Mouse (Mus musculus) hindlimb bud, embryonic 11.5 days (tissue): ENCODE measurements around the gene Rrn3.
"Not testable (repeated sequence)": the region's sequence is repeated elsewhere in the genome, so short reads cannot be mapped to it uniquely, and the experiment has no call there.

Experiments
- DNase-seq: peaks from one replicate; pipeline ENCODE4 v3.0.0-alpha.2; 2012; ENCODE audit warnings: low read depth, low spot score; ENCODE audit errors: extremely low spot score

The Rrn3 gene

DNA sequence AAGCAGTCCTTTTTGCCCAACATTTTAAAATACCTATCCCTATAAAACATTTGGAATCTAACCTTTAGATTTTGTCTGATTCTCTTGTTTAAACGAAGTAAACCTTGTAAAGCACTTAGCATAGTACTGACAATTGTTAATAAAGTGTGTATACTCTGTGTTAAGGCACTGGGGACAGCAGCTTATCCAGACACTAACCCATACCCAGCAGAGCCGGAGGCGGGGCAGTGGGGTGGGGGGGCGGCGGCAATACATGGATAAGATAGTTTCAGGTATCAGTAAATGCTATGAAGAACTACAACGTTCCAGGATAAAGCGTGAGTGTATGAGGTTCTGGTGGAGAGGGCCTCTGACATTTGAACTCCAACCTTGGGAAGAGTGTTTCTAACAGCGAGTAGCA, 708 bp downstream of the Rrn3 start:
- DNase-seq, result no peak

DNA sequence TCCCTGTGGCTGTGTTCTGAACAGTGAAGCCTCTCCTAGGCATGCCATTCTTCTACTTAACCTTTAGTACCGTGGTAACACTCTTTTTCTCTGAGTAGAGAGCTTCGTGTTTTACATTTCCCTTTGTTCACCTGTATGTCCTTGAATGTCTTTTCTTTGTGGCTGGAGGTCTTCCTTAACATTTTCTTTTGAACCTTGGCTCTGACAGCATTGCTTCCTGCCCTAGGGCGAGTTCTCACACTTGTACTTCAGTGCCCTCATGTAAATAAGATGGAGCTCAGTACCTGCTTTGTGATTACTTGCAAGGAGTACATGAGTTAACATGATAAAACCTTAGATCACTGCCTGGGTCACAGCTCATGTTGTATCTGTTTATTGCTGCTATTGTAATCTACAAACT, 5.4 kb downstream of the Rrn3 start:
- no peak for DNase-seq

DNA sequence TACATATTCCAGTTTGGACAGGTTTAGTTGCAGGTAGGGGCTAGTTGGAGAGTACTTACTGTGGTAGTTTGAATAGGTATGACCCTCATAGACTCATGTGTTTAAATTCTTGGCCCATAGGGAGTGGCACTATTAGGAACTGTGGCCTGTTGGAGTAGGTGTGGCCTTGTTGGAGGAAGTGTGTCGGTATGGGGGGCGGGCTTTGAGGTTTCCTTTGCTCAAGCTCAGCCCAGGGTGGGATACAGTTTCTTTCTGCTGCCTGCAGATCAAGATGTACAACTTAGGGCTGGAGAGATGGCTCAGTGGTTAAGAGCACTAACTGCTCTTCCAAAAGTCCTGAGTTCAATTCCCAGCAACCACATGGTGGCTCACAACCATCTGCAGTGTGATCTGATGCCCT, 12.9 kb downstream of the Rrn3 start:
- not testable (repeated sequence) for DNase-seq

DNA sequence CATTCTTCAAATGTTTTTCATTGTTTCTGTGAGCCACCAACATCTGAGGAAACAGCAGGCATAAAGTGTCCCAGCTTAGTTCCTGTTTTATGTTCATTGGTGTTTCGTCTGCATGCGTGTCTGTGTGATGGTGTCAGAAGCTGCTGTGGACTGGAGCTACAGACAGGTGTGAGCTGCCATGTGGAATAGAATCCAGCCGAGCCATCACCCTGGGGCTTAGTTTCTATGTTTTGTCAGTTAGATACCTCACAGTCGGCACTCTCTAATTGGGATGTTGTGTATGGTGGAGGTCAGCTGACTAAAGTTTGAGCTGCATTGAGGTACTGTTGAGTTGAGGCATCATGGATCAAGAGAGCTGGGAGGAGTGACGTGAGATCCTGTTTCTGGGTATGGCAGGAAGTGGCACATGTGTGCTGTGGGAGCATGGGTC, 16.3 kb downstream of the Rrn3 start:
- no peak for DNase-seq

DNA sequence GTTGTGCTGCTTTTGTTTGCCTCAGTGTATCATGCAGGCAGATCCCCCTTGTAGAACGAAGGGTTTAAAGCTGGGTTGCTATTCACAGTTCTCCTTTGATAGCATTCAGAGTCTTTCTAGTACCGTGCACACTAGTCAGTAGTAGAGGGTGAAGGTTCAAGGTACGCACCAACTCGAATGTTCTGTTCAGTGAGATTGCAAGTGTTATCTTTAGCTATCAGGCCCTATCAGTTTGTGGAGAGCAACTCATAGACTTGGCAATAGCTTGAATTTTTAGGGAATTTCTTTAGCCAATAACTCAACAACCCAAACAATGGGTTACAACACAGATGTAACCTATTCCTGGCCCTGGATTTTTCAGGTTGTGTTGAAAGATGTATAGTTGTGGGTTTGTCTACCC, 20.7 kb downstream of the Rrn3 start:
- DNase-seq, result no peak

DNA sequence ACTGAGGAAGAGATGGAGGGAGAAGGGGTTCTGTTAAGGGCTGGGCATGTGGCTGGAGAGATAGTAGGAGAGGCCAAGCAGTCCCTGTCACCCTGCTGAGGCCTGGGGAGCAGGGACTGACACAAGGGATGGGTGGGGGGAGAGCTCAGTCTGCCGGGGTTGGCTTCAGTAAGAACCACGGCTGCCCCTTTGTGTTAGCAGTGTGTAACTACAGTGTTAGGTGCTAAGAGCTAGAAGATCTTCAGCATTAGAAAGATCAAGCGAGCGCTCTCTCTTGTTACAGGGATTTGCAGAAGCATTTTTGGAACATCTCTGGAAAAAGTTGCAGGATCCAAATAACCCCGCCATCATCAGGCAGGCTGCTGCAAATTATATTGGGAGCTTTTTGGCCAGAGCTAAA, 24.2 kb downstream of the Rrn3 start:
- no peak for DNase-seq

DNA sequence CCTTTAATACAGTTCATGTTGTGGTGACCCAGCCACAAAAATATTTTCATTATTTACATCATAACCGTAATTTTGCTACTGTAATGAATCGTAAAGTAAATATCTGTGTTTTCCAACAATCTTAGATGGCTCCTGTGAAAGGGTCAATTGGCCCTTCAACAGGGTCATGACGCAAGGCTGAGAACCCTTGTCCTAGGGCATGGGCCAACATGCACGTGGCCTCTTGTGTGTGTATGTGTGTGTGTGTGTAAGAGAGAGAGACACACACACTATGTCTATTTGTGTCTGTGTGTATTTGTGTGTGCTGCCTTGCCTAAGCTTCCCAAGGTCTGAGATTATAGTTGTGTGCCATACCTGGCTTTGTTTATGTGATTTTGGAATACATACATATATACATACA, 27.1 kb downstream of the Rrn3 start:
- no peak for DNase-seq

DNA sequence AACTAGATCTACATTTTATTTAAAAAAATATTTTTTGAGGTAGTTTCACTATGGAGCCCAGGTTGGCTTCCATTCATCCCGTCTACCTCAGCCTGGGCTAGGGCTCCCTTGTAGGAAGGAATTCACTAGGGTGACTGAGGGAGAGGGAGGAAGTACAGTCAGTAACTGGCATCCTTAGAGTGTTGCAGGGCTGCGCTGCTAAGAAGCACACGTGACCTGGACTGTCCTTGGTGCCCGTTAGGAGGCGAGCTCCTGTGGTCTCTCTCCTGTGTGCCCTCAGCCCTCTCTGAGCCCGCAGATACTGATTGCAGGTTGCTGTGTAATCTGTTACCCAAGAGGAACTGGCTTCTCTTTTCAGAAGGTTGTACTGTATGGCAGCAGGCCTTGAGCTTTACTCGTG, 27.9 kb downstream of the Rrn3 start:
- no peak for DNase-seq

DNA sequence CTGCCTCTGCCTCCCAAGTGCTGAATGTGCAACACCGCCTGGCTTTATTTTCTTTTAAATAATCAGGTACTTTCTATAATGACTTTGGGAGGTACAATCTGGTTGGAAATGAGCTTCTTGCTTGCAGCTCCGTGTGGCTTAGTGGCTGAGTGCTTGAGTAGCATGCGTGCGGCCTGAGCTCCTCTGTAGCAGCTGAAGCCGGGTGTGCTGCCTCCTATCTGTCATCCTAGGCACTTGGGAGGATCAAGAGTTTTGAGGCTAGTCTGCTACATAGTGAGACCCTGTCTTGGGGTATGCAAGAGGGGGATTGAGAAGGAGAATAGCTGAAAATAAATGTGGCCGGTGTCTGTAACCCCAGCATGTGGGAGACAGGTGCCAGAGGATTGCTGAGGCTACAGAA, 31.6 kb downstream of the Rrn3 start:
- no peak for DNase-seq

DNA sequence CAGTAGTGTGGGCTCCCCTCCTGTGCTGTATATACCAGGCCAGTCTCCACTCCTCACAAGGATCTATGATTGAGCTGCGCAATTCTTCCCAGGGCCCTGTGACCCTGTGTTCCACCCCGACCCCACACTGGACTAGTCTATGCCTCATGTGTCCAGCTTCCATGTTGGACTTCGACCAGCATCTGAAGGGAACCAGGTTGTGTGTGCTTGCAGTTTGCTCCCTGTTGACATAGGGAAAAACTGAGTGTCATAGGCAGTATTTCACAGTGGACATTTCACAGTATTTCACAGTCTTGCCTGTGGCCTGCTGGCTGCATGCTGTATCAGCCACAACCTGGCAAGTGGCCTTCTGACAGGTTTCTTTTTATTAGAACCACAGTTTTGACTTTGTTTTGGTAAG, 32.7 kb downstream of the Rrn3 start:
- DNase-seq, result no peak

DNA sequence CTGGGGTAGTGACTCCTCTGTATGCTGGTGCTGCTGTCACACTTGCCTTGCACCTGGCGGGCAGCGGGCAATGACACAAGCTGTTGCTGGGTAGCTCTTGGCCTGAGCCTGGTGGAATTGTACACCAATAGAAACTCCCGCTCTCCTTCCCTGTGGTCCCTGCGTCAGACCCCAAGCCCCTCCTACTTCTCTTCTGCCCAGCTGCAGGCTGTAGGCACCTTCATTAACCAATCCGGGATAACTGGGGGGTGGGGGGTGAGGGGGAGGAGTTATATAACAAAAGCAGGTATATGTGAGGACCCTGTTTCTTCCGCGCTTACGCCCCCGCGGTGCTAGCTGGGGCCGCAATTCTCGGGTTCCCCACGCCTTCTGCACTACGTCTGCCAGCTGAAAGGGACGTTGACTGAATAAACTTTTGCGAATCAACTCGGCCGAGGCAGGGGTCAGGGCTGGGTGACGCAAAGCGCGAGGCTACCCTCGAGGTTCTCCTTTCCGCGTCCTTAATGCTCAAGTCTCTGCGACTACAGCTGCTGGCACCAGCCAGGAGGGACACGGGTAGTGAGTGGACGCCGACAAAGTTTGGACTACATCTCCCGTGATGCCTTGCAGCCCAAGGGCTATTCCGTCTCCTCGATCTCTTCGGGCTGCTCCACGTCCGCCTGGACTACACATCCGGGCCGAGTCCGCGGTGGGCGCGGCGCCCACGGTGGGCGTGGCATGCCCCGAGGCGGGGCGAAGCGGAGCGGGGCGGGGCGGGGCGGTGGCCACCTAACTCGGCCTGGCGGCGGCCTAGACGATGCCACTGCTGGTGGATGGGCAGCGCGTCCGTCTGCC, 38.3 kb downstream of the Rrn3 start, which contains the start of gene Ntan1:
Gene Ntan1, plus strand, starts transcription at position 286 of the 834 bp plus-strand sequence.
- DNase-seq, result peak; percentile 85

DNA sequence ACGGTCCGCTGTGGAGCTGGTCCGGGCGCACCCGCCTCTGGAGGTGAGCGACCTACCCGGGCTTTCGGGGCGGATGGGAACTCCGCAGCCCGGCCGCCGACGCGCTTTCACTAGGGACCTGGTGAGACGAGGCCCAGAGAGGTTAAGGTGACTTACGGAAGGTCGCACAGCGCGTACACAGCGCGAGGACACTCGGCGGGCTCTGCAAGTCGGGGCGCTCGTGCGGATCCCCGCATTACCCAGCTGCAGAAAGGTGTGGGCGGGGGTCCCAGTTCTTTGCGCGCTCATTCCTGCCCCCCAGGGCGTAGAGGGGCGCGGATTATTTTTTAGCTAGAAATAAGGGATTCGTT, 38.9 kb downstream of the Rrn3 start:
- DNase-seq, result no peak

DNA sequence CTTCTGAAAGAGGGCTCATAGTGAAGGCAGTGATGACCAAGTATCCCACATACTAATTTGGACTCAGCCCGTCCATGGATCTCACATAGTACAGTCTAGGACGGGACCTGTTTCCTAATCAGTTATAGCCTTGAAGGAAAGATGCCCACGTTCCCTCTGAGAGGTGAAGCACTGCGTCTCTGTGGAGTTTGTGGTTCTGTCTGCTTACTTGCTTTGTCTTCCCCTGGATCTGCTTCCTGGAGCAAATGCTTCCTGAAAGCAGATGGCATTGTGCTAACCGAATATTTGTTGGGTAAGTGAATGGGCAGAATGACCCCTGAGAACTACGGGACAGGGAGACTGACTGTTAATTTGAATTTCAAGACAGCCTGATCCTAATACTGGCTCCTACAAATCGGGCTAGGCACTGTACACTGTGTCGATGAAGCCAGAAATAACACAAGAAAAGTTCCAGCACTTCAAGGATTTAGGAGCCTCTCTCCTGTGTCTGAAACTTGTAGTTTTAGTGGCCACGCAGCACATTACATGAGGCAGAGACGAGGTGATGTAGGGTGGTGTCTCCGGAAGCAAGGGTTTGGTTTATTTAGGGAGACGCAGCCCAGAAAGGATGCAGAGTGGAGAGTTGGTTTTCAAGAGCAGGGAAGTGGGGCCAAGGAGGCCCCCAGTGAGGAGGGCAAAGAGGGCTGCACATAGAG, 39.4 kb downstream of the Rrn3 start:
- no peak for DNase-seq

DNA sequence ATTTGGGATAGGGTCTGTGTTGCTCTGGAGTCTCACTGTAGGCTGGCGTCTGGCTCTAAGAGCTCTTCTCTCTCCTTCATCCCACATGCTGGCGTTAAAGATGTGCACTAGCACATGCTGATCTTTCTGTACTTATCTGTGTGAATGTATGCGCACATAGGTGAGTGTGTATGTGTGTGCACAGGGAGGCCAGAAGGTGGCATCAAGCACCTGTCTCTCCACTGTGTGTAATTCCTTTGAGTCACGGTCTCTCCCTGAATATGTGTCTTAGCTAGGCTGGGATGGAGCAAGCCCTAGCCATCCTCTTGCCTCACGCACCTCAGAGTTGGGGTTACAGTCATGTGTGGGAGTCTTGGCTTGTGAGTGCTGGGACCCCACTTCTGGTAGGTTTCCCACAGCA, 40.3 kb downstream of the Rrn3 start:
- DNase-seq, result no peak

DNA sequence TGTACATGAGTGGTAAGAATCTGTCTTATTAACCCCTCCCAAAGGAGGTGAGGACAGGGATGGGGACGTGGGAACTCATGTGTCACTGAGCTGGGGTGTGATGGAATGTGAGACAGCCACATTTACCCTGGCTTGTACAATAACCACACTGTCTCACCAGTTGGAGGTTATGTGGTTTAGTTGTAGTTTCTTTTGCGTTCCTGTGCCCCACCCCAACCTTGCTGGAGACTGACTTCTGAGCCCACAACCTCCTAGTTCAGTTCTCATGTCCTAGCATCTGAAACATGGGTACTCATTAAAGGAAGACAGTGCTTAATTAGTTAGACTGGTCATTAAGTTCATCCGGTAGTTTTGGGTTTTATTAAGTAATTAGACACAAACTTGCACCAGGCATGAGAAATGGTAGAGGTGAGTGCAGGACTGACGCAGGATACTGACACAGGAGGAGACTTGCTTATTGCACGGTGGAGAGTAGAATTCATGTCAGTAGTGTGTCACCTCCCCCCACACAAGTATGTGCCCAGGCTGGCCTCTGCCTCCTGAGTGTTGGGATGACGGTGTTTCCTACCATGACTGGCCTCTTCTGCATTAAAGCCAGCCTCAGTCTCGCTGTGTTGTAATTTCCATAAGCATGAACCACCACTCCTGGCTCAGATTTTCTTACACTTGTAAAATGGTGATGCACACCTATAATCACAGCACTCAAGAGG, 45.4 kb downstream of the Rrn3 start:
- DNase-seq, result no peak

DNA sequence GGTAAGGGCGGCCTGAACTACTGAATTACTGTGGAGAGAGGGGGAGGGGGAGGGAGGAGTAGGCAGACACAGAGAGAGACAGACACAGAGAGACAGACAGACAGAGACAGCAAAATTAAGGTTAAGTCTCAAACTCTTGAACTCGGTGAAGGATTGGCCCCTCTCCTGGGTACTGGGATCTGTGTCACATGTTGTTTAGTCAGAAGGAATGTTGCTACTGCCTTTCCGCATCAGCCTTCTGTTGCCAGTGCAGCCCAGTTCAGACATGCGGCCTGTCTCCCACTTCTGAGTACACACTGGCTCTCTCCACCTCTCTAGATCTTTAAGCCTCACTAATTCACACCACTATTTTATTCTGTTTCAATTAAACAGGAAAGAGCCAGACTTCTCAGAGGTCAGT, 46.0 kb downstream of the Rrn3 start:
- no peak for DNase-seq

DNA sequence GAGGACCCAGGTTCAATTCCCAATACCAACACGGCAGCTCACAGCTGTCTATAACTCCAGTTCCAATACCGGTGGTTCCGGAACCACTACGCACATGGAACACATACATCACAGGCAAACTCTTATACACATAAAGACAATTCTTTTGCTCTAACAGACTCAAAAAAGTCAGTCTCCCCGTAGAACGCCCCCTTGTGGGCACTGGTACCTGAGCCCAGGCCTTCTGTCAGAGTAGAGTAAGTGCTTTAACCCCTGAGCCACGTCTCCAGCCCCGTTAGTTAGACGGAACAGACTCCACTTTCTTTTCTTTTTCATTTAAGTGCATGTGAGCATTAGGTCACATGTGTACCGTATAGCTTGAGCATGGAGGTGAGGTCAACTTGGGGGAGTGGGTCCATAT, 49.9 kb downstream of the Rrn3 start:
- DNase-seq, result no peak

DNA sequence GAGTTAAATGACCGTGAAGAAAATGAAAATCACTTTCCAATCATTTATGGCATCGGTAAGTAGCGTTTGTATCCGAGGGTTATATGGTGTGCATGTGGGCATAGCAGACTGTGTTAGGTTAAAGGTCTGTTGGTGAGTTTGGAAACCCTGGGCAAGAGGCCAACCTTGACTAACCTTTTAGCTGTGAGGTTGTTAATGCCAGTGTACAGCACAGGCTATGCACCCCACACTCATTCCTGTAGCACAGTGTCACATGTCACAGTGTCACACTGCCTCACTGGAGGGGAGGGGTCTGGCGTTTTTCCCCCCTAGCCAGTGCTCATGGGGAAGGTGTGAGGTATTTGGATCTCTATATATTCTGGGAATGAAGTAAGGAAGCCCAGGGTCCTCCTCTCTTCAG, 51.1 kb downstream of the Rrn3 start:
- no peak for DNase-seq

DNA sequence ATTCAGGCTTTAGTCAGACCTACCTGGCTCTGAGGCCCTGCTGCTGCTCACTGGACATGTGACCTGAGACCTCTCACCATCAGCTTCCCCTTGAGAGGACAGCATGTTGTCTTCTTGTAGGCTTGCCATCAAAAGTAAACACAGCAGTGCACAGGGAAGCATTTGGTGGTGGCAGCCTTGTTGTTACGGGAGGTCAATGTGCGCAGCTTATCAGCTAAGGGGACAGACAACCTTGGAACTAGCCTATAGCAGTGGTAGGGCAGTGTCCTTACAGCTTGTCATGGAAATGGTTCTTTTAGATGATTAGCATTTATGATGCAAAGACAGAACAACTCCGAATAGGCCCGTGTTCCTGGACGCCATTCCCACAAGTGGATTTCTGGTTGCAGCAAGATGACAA, 53.9 kb downstream of the Rrn3 start:
- no peak for DNase-seq

DNA sequence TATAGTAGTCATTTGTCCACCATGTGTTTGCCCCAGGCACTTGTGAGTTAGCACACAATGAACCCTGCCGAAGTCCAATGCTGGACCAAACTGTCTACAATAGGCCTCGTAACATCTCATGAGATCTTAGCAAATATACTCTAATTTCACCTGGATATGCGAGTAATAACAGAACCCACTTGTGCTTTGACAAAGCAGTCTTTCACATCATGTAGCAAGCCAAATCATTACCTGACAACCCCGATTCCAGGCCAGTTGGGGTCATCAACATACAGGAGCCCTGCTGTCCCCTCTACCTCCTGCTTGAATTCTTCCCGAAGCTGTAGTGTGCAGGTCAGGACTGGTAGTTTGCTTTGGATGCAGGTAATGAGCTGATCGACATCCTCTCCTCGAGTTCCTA, 59.5 kb downstream of the Rrn3 start:
- DNase-seq, result no peak

DNA sequence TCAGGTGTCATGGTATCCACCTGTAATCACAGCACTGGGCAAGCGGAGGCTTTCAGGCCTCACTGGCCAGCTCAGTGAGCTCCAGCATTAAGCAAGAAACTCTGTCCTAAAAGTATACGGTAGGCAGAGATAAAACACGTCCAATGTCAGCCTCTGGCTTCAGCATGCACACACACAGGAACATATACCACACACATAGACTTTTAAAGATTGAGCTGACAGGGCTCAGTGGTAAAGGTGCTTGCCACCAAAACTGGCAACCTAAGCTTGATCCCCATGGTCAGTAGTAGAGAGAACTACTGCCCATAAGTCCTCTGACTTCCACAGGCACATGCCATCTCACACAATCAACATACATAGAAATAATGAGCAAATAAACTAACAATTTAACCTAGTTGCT, 60.4 kb downstream of the Rrn3 start:
- DNase-seq, result no peak

DNA sequence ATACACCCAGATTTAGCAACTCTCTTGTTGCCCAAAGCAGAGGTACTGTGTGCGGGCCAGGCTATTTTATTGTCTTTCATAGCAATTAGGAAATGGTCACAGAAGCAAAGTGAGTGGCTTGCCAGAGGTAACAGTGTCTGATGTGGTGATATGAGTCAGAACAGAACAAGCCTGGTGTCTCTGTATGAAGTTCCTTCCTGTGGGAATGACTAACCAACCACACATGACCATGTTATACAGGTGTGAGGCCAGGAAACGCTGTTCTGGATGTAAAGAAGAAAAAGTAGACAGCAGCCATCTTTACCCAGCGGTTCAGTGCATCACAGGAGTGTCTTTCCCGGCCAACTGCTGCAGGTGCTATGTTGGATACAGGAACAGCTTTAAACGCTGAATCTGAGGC, 64.5 kb downstream of the Rrn3 start:
- no peak for DNase-seq
